Mouse (Mus musculus): ENCODE measurements around the gene Ric1. TPM values are rescaled to one million over a fixed set of nuclear protein-coding genes. Genes with fewer than 3 reads are reported as not detected.
A peak's percentile ranks its signal among the peaks of the same experiment; 100 is the strongest.

Gene Ric1
- polyA plus RNA-seq, 1 experiment from 2014 or later, result 14.2 TPM

- no peak for ATAC-seq (replicated peaks; ENCODE audit: low FRiP score)
- Histone ChIP-seq H3K27ac (no peak overlapping the region), H3K4me3 (replicated peaks) (no peak overlapping the region), H3K36me3 (no peaks in the 10 kb centered on the region), H3K27me3 (no peaks in the 10 kb centered on the region), H3K9me3 (replicated peaks) (no peaks in the 10 kb centered on the region), H3K4me1 (peaks cover 11% of the 10 kb centered on the region; the same call in 1 of the 2 replicates), H3K4me2 (no peak overlapping the region), H3K9ac (no peak overlapping the region)
- WGBS, result 75% methylated on average over 7 of the region's 7 CpGs
Observed at GRCm38 (mm10) chr19:29486545-29487206, 35.4 kb upstream of the Ric1 start.

GRCm38 (mm10) chr19:29487326-29488072, 34.6 kb upstream of the Ric1 start:
- 89% methylated on average over 14 of the region's 14 CpGs for WGBS
- Histone ChIP-seq H3K9ac (no peak overlapping the region), H3K4me3 (replicated peaks) (no peak overlapping the region), H3K4me1 (peaks cover 11% of the 10 kb centered on the region; the same call in 1 of the 2 replicates), H3K36me3 (no peaks in the 10 kb centered on the region), H3K9me3 (replicated peaks) (no peaks in the 10 kb centered on the region), H3K27me3 (no peaks in the 10 kb centered on the region), H3K27ac (no peak overlapping the region), H3K4me2 (no peak overlapping the region)
- ATAC-seq (replicated peaks; ENCODE audit: low FRiP score), result no peak

- H3K4me3 ChIP-seq (replicated peaks), result no peak overlapping the region
- no peak overlapping the region for H3K9ac ChIP-seq
- H3K27ac ChIP-seq, result peak overlapping the region; percentile 41; the same call in 1 of the 2 replicates
- H3K4me2 ChIP-seq, result no peak overlapping the region
- H3K4me1 ChIP-seq, result peaks cover 11% of the 10 kb centered on the region; the same call in 1 of the 2 replicates
- WGBS, result 45% methylated on average over 6 of the region's 6 CpGs
- no peaks in the 10 kb centered on the region for H3K9me3 ChIP-seq (replicated peaks)
- ATAC-seq (replicated peaks; ENCODE audit: low FRiP score), result no peak
- H3K27me3 ChIP-seq, result no peaks in the 10 kb centered on the region
- no peaks in the 10 kb centered on the region for H3K36me3 ChIP-seq
Observed at GRCm38 (mm10) chr19:29488073-29488390, 34.0 kb upstream of the Ric1 start.

- Histone ChIP-seq H3K27ac (peak overlapping the region; percentile 41; the same call in 1 of the 2 replicates), H3K9me3 (replicated peaks) (no peaks in the 10 kb centered on the region), H3K27me3 (no peaks in the 10 kb centered on the region), H3K4me3 (replicated peaks) (no peak overlapping the region), H3K9ac (no peak overlapping the region), H3K4me1 (peaks cover 11% of the 10 kb centered on the region; the same call in 1 of the 2 replicates), H3K4me2 (peak overlapping the region; percentile 32), H3K36me3 (no peaks in the 10 kb centered on the region)
- ATAC-seq (replicated peaks; ENCODE audit: low FRiP score), result no peak
- 35% methylated on average over 10 of the region's 10 CpGs for WGBS
Observed at GRCm38 (mm10) chr19:29488420-29488819, 33.7 kb upstream of the Ric1 start.

GRCm38 (mm10) chr19:29489785-29490284, 32.2 kb upstream of the Ric1 start:
- Histone ChIP-seq H3K27ac (no peak overlapping the region), H3K4me2 (no peak overlapping the region), H3K27me3 (no peaks in the 10 kb centered on the region), H3K9me3 (replicated peaks) (no peaks in the 10 kb centered on the region), H3K4me1 (peaks cover 11% of the 10 kb centered on the region; the same call in 1 of the 2 replicates), H3K9ac (no peak overlapping the region), H3K36me3 (no peaks in the 10 kb centered on the region), H3K4me3 (replicated peaks) (no peak overlapping the region)
- WGBS, result 79% methylated on average over 3 of the region's 3 CpGs
- no peak for ATAC-seq (replicated peaks; ENCODE audit: low FRiP score)

GRCm38 (mm10) chr19:29491467-29491866, 30.6 kb upstream of the Ric1 start:
- no peak for ATAC-seq (replicated peaks; ENCODE audit: low FRiP score)
- H3K4me1 ChIP-seq, result peaks cover 11% of the 10 kb centered on the region; the same call in 1 of the 2 replicates
- H3K9me3 ChIP-seq (replicated peaks), result no peaks in the 10 kb centered on the region
- H3K36me3 ChIP-seq, result no peaks in the 10 kb centered on the region
- no peak overlapping the region for H3K9ac ChIP-seq
- H3K4me3 ChIP-seq (replicated peaks), result no peak overlapping the region
- 64% methylated on average over 9 of the region's 9 CpGs for WGBS
- H3K4me2 ChIP-seq, result no peak overlapping the region
- no peak overlapping the region for H3K27ac ChIP-seq
- no peaks in the 10 kb centered on the region for H3K27me3 ChIP-seq

- Histone ChIP-seq H3K36me3 (no peaks in the 10 kb centered on the region), H3K27ac (no peak overlapping the region), H3K4me1 (no peaks in the 10 kb centered on the region), H3K9ac (no peak overlapping the region), H3K4me3 (replicated peaks) (no peak overlapping the region), H3K9me3 (replicated peaks) (no peaks in the 10 kb centered on the region), H3K4me2 (no peak overlapping the region), H3K27me3 (no peaks in the 10 kb centered on the region)
- WGBS, result 80% methylated on average over 4 of the region's 4 CpGs
- ATAC-seq (replicated peaks; ENCODE audit: low FRiP score), result no peak
Observed at GRCm38 (mm10) chr19:29494454-29494853, 27.6 kb upstream of the Ric1 start.

GRCm38 (mm10) chr19:29496001-29496597, 26.0 kb upstream of the Ric1 start:
- no peak overlapping the region for H3K4me3 ChIP-seq (replicated peaks)
- ATAC-seq (replicated peaks; ENCODE audit: low FRiP score), result no peak
- no peak overlapping the region for H3K4me2 ChIP-seq
- H3K27ac ChIP-seq, result no peak overlapping the region
- H3K36me3 ChIP-seq, result no peaks in the 10 kb centered on the region
- no peaks in the 10 kb centered on the region for H3K9me3 ChIP-seq (replicated peaks)
- no peak overlapping the region for H3K9ac ChIP-seq
- H3K27me3 ChIP-seq, result no peaks in the 10 kb centered on the region
- WGBS, result 64% methylated on average over 6 of the region's 6 CpGs
- H3K4me1 ChIP-seq, result peaks cover 2% of the 10 kb centered on the region; the same call in 1 of the 2 replicates

GRCm38 (mm10) chr19:29496786-29497557, 25.1 kb upstream of the Ric1 start:
- no peak for ATAC-seq (replicated peaks; ENCODE audit: low FRiP score)
- WGBS, result 58% methylated on average over 7 of the region's 7 CpGs
- no peak overlapping the region for H3K4me3 ChIP-seq (replicated peaks)

GRCm38 (mm10) chr19:29497874-29498273, 24.2 kb upstream of the Ric1 start:
- Histone ChIP-seq H3K27ac (no peak overlapping the region), H3K27me3 (no peaks in the 10 kb centered on the region), H3K4me2 (no peak overlapping the region), H3K9me3 (replicated peaks) (no peaks in the 10 kb centered on the region), H3K36me3 (no peaks in the 10 kb centered on the region), H3K4me3 (replicated peaks) (no peak overlapping the region), H3K4me1 (peaks cover 4% of the 10 kb centered on the region; the same call in 1 of the 2 replicates), H3K9ac (no peak overlapping the region)
- WGBS, result 80% methylated on average over 7 of the region's 7 CpGs
- ATAC-seq (replicated peaks; ENCODE audit: low FRiP score), result no peak

More at GRCm38 (mm10) chr19:29496786-29497557, 25.1 kb upstream of the Ric1 start:
- H3K27ac ChIP-seq, result no peak overlapping the region
- H3K27me3 ChIP-seq, result no peaks in the 10 kb centered on the region
- H3K4me1 ChIP-seq, result peaks cover 4% of the 10 kb centered on the region; the same call in 1 of the 2 replicates
- no peaks in the 10 kb centered on the region for H3K9me3 ChIP-seq (replicated peaks)
- no peaks in the 10 kb centered on the region for H3K36me3 ChIP-seq
- no peak overlapping the region for H3K4me2 ChIP-seq
- no peak overlapping the region for H3K9ac ChIP-seq

- Histone ChIP-seq H3K9me3 (replicated peaks) (no peaks in the 10 kb centered on the region), H3K9ac (no peak overlapping the region), H3K4me2 (no peak overlapping the region), H3K4me3 (replicated peaks) (no peak overlapping the region), H3K36me3 (no peaks in the 10 kb centered on the region), H3K27ac (no peak overlapping the region), H3K27me3 (no peaks in the 10 kb centered on the region), H3K4me1 (peaks cover 4% of the 10 kb centered on the region; the same call in 1 of the 2 replicates)
- 50% methylated on average over 6 of the region's 6 CpGs for WGBS
- no peak for ATAC-seq (replicated peaks; ENCODE audit: low FRiP score)
Observed at GRCm38 (mm10) chr19:29498842-29499456, 23.1 kb upstream of the Ric1 start.
